Mouse (Mus musculus): Measurements from ENCODE around the gene Kri1.

- TF ChIP-seq POLR2A (IDR thresholded peaks at IDR 0.05; ENCODE audit: low read depth, low read length) = no peak
- TF ChIP-seq CTCF (IDR thresholded peaks at IDR 0.05; ENCODE audit: extremely low read depth, insufficient read depth, insufficient read length, insufficient replicate concordance) = no peak
These were observed 39.8 kb upstream of the Kri1 start for GRCm38 (mm10) chr9:21327569-21327968.
